Mouse (Mus musculus) stomach, postnatal 0 days (tissue): ENCODE measurements around the gene Bmp2k. TPM values are rescaled to one million over a fixed set of nuclear protein-coding genes. Genes with fewer than 3 reads are reported as not detected.

ENCODE experiments used
- ATAC-seq: fragments of 200-750 bp; cut with Nextera tagmentation; 2 replicates; pipeline ENCODE4 v1.8.0; 2017; ENCODE audit not compliant: low FRiP score, low TSS enrichment
- DNase-seq: peaks from one replicate; pipeline ENCODE4 v3.0.0-alpha.2; 2016; ENCODE audit warnings: low spot score
- H3K27ac ChIP-seq: fragments of 300-500 bp; sonication (generic); replicated peaks from 2 replicates; pipeline ENCODE4 v1.5.1; 2014; ENCODE audit warnings: mild to moderate bottlenecking, control low read depth
- H3K27me3 ChIP-seq: fragments of 300-500 bp; sonication (generic); 2 replicates; pipeline ENCODE4 v1.6.1; 2014; ENCODE audit warnings: low read length; ENCODE audit not compliant: control insufficient read depth, insufficient read depth
- H3K36me3 ChIP-seq: fragments of 300-500 bp; sonication (generic); 2 replicates; pipeline ENCODE4 v1.6.1; 2014; ENCODE audit warnings: low read length, mixed read lengths; ENCODE audit not compliant: control insufficient read depth, insufficient read depth
- H3K4me1 ChIP-seq: fragments of 300-500 bp; sonication (generic); replicated peaks from 2 replicates; pipeline ENCODE4 v1.6.1; 2014; ENCODE audit warnings: antibody characterized with exemption; ENCODE audit not compliant: control insufficient read depth, insufficient read depth
- H3K4me2 ChIP-seq: fragments of 300-500 bp; sonication (generic); replicated peaks from 2 replicates; pipeline ENCODE4 v1.6.1; 2014; ENCODE audit warnings: low read depth, mild to moderate bottlenecking, control low read depth, moderate library complexity
- H3K4me3 ChIP-seq: fragments of 300-500 bp; sonication (generic); 2 replicates; pipeline ENCODE4 v1.5.1; 2014; ENCODE audit warnings: low read depth, low read length, control low read depth
- H3K9ac ChIP-seq: fragments of 300-500 bp; sonication (generic); 2 replicates; pipeline ENCODE4 v1.6.1; 2014; ENCODE audit warnings: mild to moderate bottlenecking, low read length, control low read depth, mixed read lengths
- H3K9me3 ChIP-seq: fragments of 300-500 bp; sonication (generic); 2 replicates; pipeline ENCODE4 v1.6.1; 2016; ENCODE audit warnings: low read length; ENCODE audit not compliant: control insufficient read depth
- CTCF ChIP-seq: IDR thresholded peaks from 2 replicates; pipeline ENCODE4 v1.5.1; 2016; ENCODE audit warnings: antibody characterized with exemption, low read depth, mild to moderate bottlenecking, moderate library complexity
- EP300 ChIP-seq: optimal IDR thresholded peaks from 2 replicates; pipeline ENCODE3; 2016; ENCODE audit warnings: antibody characterized with exemption
- WGBS: fragments of 180-500 bp; shearing (Covaris S2); extraction: QIAGEN DNeasy Blood & Tissue Kit; methylation state at CpG from one replicate; pipeline ENCODE4 v1.1.7; 2014; 5-methylcytosine and 5-hydroxymethylcytosine counted together
- polyA plus RNA-seq: library from polyadenylated mRNA; unstranded; fragments of >200 nt; fragmentation: Nextera tagmentation; extraction: Ambion mirVana; gene quantifications from 2 replicates; pipeline ENCODE4 v1.2.1, GENCODE M21; 2015

The Bmp2k gene
- polyA plus RNA-seq, 1 experiment from 2014 or later, result 11.9 TPM

- H3K27ac ChIP-seq, result no peak overlapping the region
- no peaks in the 10 kb centered on the region for H3K9me3 ChIP-seq
- no peaks in the 10 kb centered on the region; the same call in 1 of the 2 replicates for H3K4me1 ChIP-seq
- H3K4me2 ChIP-seq, result no peak overlapping the region
- no peak overlapping the region for H3K9ac ChIP-seq
- TF ChIP-seq EP300, result no peak
- TF ChIP-seq CTCF, result no peak
- WGBS, result 72% methylated on average over 6 of the region's 6 CpGs
- H3K4me3 ChIP-seq, result no peak overlapping the region
- no peaks in the 10 kb centered on the region for H3K36me3 ChIP-seq
- H3K27me3 ChIP-seq, result no peaks in the 10 kb centered on the region
- ATAC-seq (no peak), DNase-seq (no peak)
Observed at GRCm38 (mm10) chr5:96962934-96963301, 34.6 kb upstream of the Bmp2k start.

GRCm38 (mm10) chr5:96964062-96965028 is 33.1 kb upstream of the Bmp2k start:
- 13% methylated on average over 14 of the region's 14 CpGs for WGBS
- H3K9ac ChIP-seq, result no peak overlapping the region
- no peak for ATAC-seq

GRCm38 (mm10) chr5:96965029-96965403 is 32.5 kb upstream of the Bmp2k start:
- DNase-seq (no peak), ATAC-seq (no peak)
- H3K4me1 ChIP-seq, result no peaks in the 10 kb centered on the region; the same call in 1 of the 2 replicates
- H3K36me3 ChIP-seq, result no peaks in the 10 kb centered on the region
- H3K27me3 ChIP-seq, result no peaks in the 10 kb centered on the region
- peak overlapping the region; percentile 45; the same call in 1 of the 2 replicates for H3K4me2 ChIP-seq
- H3K27ac ChIP-seq, result peak overlapping the region; percentile 61; the same call in 1 of the 2 replicates
- 46% methylated on average over 2 of the region's 2 CpGs for WGBS
- TF ChIP-seq EP300, result no peak
- no peak for TF ChIP-seq CTCF
- no peaks in the 10 kb centered on the region for H3K9me3 ChIP-seq
- H3K9ac ChIP-seq, result no peak overlapping the region
- no peak overlapping the region for H3K4me3 ChIP-seq

More at GRCm38 (mm10) chr5:96964062-96965028, 33.1 kb upstream of the Bmp2k start:
- Histone ChIP-seq H3K9me3 (no peaks in the 10 kb centered on the region), H3K36me3 (no peaks in the 10 kb centered on the region), H3K4me2 (peak overlapping the region; percentile 45), H3K4me1 (no peaks in the 10 kb centered on the region; the same call in 1 of the 2 replicates), H3K27me3 (no peaks in the 10 kb centered on the region), H3K27ac (peak overlapping the region; percentile 61), H3K4me3 (no peak overlapping the region)
- DNase-seq, result no peak
- TF ChIP-seq EP300 (no peak), CTCF (no peak)

GRCm38 (mm10) chr5:96965503-96965902 is 32.0 kb upstream of the Bmp2k start:
- WGBS, result 59% methylated on average over 2 of the region's 2 CpGs
- Histone ChIP-seq H3K4me1 (no peaks in the 10 kb centered on the region; the same call in 1 of the 2 replicates), H3K4me3 (no peak overlapping the region), H3K9ac (no peak overlapping the region), H3K36me3 (no peaks in the 10 kb centered on the region), H3K27me3 (no peaks in the 10 kb centered on the region), H3K27ac (no peak overlapping the region), H3K9me3 (no peaks in the 10 kb centered on the region), H3K4me2 (no peak overlapping the region)
- no peak for DNase-seq
- no peak for ATAC-seq
- TF ChIP-seq EP300, result no peak
- TF ChIP-seq CTCF, result no peak

GRCm38 (mm10) chr5:96968628-96969027 is 28.9 kb upstream of the Bmp2k start:
- ATAC-seq (no peak), DNase-seq (no peak)
- Histone ChIP-seq H3K4me1 (no peaks in the 10 kb centered on the region; the same call in 1 of the 2 replicates), H3K9me3 (no peaks in the 10 kb centered on the region), H3K9ac (no peak overlapping the region), H3K36me3 (no peaks in the 10 kb centered on the region), H3K27me3 (no peaks in the 10 kb centered on the region), H3K4me2 (no peak overlapping the region), H3K4me3 (no peak overlapping the region), H3K27ac (no peak overlapping the region)
- TF ChIP-seq CTCF, result no peak
- TF ChIP-seq EP300, result no peak
- 36% methylated on average over 6 of the region's 6 CpGs for WGBS

- ATAC-seq (no peak), DNase-seq (no peak)
- no peak for TF ChIP-seq CTCF
- TF ChIP-seq EP300, result no peak
- no peaks in the 10 kb centered on the region for H3K27me3 ChIP-seq
- no peaks in the 10 kb centered on the region for H3K9me3 ChIP-seq
- no peak overlapping the region for H3K27ac ChIP-seq
- no peak overlapping the region for H3K4me3 ChIP-seq
- H3K36me3 ChIP-seq, result no peaks in the 10 kb centered on the region
- H3K9ac ChIP-seq, result no peak overlapping the region
- H3K4me1 ChIP-seq, result no peaks in the 10 kb centered on the region; the same call in 1 of the 2 replicates
- no peak overlapping the region for H3K4me2 ChIP-seq
- 80% methylated on average over 3 of the region's 3 CpGs for WGBS
Observed at GRCm38 (mm10) chr5:96969032-96969431, 28.5 kb upstream of the Bmp2k start.
